Mouse (Mus musculus): ENCODE measurements around the gene Fcrl6.
A peak's percentile ranks its signal among the peaks of the same experiment; 100 is the strongest.

Fcrl6 gene

DNA sequence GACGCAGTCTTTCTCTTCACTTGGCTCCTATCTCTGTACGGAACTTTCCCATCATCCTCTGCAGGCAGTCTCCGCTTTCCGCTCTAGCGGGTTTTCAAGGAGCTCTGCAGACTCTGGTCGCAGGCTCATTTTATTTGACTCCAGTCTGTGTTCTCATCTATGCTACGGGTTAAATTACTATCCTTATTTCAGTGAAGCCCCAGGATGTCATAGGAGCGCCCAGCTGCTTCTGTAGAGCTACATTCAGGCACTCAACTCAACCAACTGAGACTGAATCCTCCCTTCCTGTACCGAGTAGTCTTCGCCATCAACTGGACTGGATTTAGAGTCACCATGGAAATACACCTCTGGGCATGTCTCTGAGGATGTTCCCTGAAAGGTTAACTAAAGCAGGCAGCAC lies 12.3 kb upstream of the Fcrl6 start:
- no peak for DNase-seq (ENCODE audit: low spot score in 2 of 2)

- no peak for DNase-seq (ENCODE audit: low spot score in 2 of 2)
Measured at GRCm38 (mm10) chr1:172612745-172613144, 10.4 kb upstream of the Fcrl6 start.

DNA sequence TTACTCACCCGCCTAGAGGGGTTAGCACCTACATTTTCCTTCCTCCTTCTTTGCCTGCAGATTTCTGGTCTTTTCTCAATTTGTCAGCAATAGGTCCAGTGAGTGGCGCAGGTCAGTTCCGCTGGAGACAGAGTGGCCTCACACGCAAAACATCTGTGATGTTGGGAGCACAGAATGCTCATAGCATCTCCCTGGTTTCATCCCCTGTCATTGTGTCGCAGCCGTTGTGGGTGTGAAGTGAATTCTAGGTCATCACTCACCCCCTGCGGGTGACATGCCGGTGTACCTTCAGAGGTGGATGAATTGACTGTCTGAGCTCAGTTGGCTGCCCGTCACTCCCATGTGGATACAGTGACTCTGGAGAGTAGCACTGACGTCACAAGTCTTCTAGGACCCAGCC lies 9.0 kb upstream of the Fcrl6 start:
- no peak for DNase-seq (ENCODE audit: low spot score in 2 of 2)

GRCm38 (mm10) chr1:172594495-172594894 lies 7.9 kb downstream of the Fcrl6 start:
- peak in 1 of 2 experiments; percentile 36 for DNase-seq (ENCODE audit: low spot score in 2 of 2)

DNA sequence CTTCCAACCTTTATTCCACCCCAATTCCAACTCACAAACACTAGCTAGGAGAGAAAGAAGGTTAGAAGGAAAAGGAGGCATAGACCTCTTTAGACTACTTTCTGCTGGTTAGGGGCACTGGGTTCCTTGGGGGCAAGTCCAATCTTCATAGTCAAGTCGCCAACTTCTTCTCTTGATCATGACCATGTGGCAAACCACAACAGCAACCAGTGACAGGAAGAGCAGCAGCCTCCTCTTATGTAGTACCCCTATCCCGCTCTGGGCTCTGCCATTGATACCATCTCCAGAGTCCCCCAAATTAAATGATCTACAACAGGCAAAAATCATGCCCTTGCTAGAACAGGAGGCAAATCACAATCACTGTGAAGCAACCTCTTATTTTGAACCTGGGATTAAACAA lies 8.4 kb downstream of the Fcrl6 start:
- DNase-seq (ENCODE audit: low spot score in 2 of 2), result no peak

DNA sequence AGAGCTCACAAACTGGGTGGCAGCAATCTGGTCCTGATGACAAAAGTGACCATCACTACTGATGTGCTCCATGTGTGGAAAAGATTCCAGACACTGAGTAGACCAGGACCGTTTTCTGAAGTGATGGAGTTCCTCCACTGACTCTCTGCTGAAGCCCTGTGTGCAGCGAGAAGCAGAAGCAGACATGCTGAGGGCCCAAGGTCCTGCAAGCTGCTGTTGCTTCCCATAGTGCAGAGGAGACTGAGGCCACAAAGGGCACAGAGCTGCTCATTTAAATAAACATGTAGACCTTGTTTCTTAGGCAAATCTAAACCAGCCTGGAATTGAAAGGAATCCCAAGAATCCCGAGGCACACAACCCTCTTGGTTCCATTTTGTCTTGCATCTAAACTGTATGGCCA lies 9.0 kb downstream of the Fcrl6 start:
- DNase-seq (ENCODE audit: low spot score in 2 of 2), result no peak

DNA sequence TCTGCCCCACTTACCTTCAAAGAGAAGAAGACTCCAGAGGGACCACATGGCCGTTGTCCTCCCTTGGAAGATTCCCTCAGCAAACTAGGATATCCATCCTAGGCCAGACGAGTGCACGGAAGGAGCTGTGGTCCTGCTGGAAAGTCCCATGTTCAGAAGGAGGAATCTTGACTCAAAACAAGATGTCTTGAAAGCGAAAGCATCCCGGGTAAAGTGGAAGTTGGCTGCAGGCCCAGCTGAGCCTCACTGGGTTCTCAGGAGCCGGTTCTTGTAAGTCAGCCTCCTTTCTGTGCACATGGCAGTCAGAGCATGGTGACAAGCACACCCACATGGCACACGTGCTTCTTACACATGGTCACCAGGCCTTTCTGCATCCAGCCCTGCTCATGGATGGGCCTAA lies 12.0 kb downstream of the Fcrl6 start, which contains the start of gene Slamf8:
Gene Slamf8 (minus strand): TSS at position 184 of the 400 bp plus-strand sequence.
- no peak for DNase-seq (ENCODE audit: low spot score in 2 of 2)

- DNase-seq (ENCODE audit: low spot score in 2 of 2), result no peak
Measured at GRCm38 (mm10) chr1:172585612-172586567, 16.5 kb downstream of the Fcrl6 start.

DNA sequence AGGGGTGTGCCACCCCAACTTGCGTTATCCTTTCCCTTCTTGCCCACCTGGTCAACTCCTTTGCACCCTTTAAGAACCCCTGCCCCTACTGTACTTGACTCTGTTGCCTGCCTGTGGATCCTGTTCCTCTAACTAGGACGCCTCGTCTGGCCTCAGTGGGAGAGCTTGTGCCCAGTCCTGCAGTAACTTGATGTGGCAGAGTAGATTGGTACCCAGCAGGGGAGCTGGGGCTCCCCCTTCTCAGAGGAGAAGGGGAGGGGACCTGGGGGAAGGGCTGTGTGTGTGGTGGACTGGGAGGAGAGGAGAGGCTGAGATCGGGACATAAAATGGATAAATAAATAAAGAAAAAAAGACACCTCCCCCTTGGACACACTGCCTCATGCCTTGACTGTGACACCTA lies 17.3 kb downstream of the Fcrl6 start:
- no peak for DNase-seq (ENCODE audit: low spot score in 2 of 2)

DNA sequence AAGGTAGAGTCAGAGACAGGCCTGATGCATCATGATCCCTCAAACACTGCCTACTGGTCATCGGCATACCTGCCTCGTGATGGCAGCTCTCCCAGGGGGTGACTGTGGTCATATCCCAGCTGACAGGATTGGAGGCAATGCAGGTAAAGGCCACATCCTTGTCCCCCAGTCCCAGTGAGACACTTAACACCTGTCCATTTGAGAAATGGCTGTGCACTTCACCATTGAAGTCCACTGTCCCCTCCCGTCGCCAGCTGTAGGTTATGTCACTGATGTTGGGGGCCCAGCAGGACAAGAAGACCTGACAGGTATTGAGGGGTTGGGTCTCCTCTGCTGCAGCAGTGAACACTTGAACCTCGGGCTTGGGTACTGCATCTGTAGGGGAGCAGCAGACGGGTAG lies 18.1 kb downstream of the Fcrl6 start:
- no peak for DNase-seq (ENCODE audit: low spot score in 2 of 2)

DNA sequence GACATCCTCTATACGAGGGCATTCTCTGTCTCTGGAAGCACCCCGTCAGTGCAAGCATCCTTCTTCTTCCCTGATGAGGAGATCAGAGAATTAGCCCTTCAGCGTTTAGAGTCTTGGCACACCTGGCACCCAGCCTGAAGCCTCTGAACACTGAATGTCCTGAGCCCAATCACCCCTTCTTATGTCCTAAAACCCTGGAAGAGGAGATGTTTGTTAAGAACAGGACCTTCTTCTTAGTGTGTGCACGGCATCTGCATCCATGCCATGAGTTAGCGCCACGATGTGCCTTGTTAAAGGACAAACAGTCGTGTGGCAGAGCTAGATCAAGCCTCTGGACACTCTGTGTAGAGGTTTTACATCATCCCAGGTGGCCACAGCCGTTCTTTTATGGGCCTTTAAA lies 19.9 kb downstream of the Fcrl6 start:
- DNase-seq (ENCODE audit: low spot score in 2 of 2), result no peak

- no peak for DNase-seq (ENCODE audit: low spot score in 2 of 2)
Measured at GRCm38 (mm10) chr1:172580116-172580515, 22.2 kb downstream of the Fcrl6 start.

- DNase-seq (ENCODE audit: low spot score in 2 of 2), result no peak
Measured at GRCm38 (mm10) chr1:172567758-172568157, 34.6 kb downstream of the Fcrl6 start.

DNA sequence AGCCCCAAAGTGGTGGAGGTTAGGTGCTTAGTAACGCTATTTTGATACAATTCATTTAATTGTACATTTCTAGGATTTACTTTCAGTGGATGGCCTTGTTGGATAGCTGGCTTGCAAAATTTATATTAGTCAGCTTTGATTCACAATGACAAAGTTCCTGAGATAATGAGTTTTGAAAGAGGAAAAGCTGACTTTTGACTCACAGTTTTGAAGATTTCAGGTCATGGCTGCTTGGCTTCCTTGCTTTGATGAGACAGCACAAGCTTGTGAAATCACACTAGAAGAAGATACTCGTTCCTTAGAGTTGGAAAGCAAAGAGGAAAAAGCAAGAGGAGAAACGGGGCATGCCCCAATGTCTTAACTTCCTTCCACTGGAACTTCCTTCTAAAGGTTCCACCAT lies 36.2 kb downstream of the Fcrl6 start:
- DNase-seq (ENCODE audit: low spot score in 2 of 2), result no peak

- no peak for DNase-seq (ENCODE audit: low spot score in 2 of 2)
Measured at GRCm38 (mm10) chr1:172563465-172563828, 38.9 kb downstream of the Fcrl6 start.

GRCm38 (mm10) chr1:172562641-172563464 lies 39.5 kb downstream of the Fcrl6 start:
- DNase-seq (ENCODE audit: low spot score in 2 of 2), result peak; percentile 38 to 62

- DNase-seq (ENCODE audit: low spot score in 2 of 2), result no peak
Measured at GRCm38 (mm10) chr1:172555638-172556037, 46.7 kb downstream of the Fcrl6 start, which contains the start of gene Vsig8. TSS of gene Vsig8 (plus strand) at chr1:172555938.

GRCm38 (mm10) chr1:172552623-172553022 lies 49.7 kb downstream of the Fcrl6 start:
- DNase-seq (ENCODE audit: low spot score in 2 of 2), result no peak

DNA sequence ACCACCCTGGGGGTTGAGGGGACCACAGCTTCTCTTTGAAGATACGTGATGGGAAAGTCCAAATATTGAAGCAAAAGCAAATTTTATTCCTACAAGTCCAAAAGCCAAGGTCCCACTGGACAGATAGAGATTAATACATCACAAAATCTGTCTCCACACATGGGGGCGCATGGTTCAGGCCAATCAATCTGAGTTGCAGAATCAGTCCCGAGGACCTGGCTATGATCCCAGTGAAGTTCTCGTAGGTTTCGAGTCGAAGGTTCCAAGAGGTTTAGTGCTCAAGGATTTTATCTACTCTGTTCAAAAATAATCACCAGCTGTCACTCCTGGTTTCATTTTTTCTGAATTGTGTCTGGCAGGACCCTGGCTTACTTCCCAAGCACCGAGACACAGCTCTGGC lies 51.3 kb downstream of the Fcrl6 start:
- DNase-seq (ENCODE audit: low spot score in 2 of 2), result no peak

GRCm38 (mm10) chr1:172550551-172550951 lies 51.8 kb downstream of the Fcrl6 start:
- peak in 1 of 2 experiments; percentile 27 for DNase-seq (ENCODE audit: low spot score in 2 of 2)

GRCm38 (mm10) chr1:172549717-172550116 lies 52.6 kb downstream of the Fcrl6 start:
- DNase-seq (ENCODE audit: low spot score in 2 of 2), result no peak

GRCm38 (mm10) chr1:172549314-172549713 lies 53.0 kb downstream of the Fcrl6 start:
- no peak for DNase-seq (ENCODE audit: low spot score in 2 of 2)

DNA sequence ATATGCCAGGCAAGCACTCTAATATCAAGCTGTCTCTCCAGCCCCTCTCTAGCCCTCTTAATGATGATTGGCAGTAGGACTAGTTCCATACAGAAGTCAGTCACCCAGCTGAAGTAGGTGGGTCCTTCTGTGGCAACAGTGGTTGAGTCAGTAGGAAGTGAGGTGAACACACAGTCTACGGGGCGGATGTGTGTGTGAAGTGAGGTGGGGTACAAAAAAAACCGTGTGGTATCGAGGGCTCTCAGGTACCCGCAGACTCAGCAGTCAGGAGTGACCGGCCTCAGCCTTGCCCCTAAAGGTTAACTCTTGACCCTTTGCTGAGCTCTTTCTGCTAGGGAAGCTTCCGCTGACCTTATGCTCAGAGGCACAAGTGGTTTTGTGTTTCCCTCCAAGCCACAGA lies 53.9 kb downstream of the Fcrl6 start:
- no peak for DNase-seq (ENCODE audit: low spot score in 2 of 2)

All from frontal cortex, postnatal 10 days (tissue).